Mouse (Mus musculus) thymus, postnatal 4 days (tissue): ENCODE results near the gene Rnf212b.

Source experiments
- DNase-seq: peaks from one replicate; pipeline ENCODE4 v3.0.0; 2021

The Rnf212b gene

GRCm38 (mm10) chr14:54799686-54800085 is 14.3 kb upstream of the Rnf212b start:
- no peak for DNase-seq

GRCm38 (mm10) chr14:54802428-54802827 is 11.5 kb upstream of the Rnf212b start:
- DNase-seq: no peak

GRCm38 (mm10) chr14:54806124-54806523 is 7.8 kb upstream of the Rnf212b start:
- DNase-seq: no peak

- no peak for DNase-seq
These were observed 4.9 kb upstream of the Rnf212b start for GRCm38 (mm10) chr14:54808718-54809667.

- DNase-seq: no peak
These were observed 4.3 kb upstream of the Rnf212b start for GRCm38 (mm10) chr14:54809668-54810033.

- no peak for DNase-seq
These were observed 1.8 kb downstream of the Rnf212b start for GRCm38 (mm10) chr14:54815737-54816136.

GRCm38 (mm10) chr14:54817791-54818190 is 3.9 kb downstream of the Rnf212b start:
- DNase-seq: peak; percentile 58

GRCm38 (mm10) chr14:54822301-54822700 is 8.4 kb downstream of the Rnf212b start:
- no peak for DNase-seq

GRCm38 (mm10) chr14:54823716-54824115 is 9.8 kb downstream of the Rnf212b start:
- DNase-seq: no peak

GRCm38 (mm10) chr14:54843461-54843860 is 29.5 kb downstream of the Rnf212b start:
- no peak for DNase-seq

- no peak for DNase-seq
These were observed 41.8 kb downstream of the Rnf212b start for GRCm38 (mm10) chr14:54855726-54856125.

GRCm38 (mm10) chr14:54856703-54857102 is 42.8 kb downstream of the Rnf212b start:
- DNase-seq: no peak

GRCm38 (mm10) chr14:54857891-54858290 is 44.0 kb downstream of the Rnf212b start:
- DNase-seq: no peak

- peak; percentile 83 for DNase-seq
These were observed 46.6 kb downstream of the Rnf212b start for GRCm38 (mm10) chr14:54860511-54860910.

GRCm38 (mm10) chr14:54863501-54864312 is 49.8 kb downstream of the Rnf212b start:
- DNase-seq: peak; percentile 86

GRCm38 (mm10) chr14:54864313-54865036 is 50.5 kb downstream of the Rnf212b start:
- no peak for DNase-seq

GRCm38 (mm10) chr14:54865626-54866025 is 51.7 kb downstream of the Rnf212b start:
- DNase-seq: no peak

GRCm38 (mm10) chr14:54866268-54866667 is 52.3 kb downstream of the Rnf212b start:
- no peak for DNase-seq

GRCm38 (mm10) chr14:54866936-54867335 is 53.0 kb downstream of the Rnf212b start:
- DNase-seq: peak; percentile 78

- no peak for DNase-seq
These were observed 54.1 kb downstream of the Rnf212b start for GRCm38 (mm10) chr14:54868026-54868425.

GRCm38 (mm10) chr14:54870861-54871260 is 56.9 kb downstream of the Rnf212b start, which contains the start of gene Homez:
Gene Homez (minus strand): TSS chr14:54870961.
- no peak for DNase-seq

- no peak for DNase-seq
These were observed 60.2 kb downstream of the Rnf212b start for GRCm38 (mm10) chr14:54874165-54874564.
